Mouse (Mus musculus) liver, embryonic 11.5 days (tissue): ENCODE measurements around the gene Psmd7. TPM values are rescaled to one million over a fixed set of nuclear protein-coding genes. Genes with fewer than 3 reads are reported as not detected.

ENCODE experiments used
- ATAC-seq: fragments of 200-750 bp; cut with Nextera tagmentation; replicated peaks from 2 replicates; pipeline ENCODE4 v1.8.0; 2017; ENCODE audit warnings: moderate number of reproducible peaks, mild to moderate bottlenecking, moderate TSS enrichment, moderate library complexity; ENCODE audit not compliant: low FRiP score
- DNase-seq: peaks from one replicate; pipeline ENCODE4 v3.0.0-alpha.2; 2017; ENCODE audit warnings: low spot score
- H3K27ac ChIP-seq: fragments of 300-500 bp; sonication (generic); 2 replicates; pipeline ENCODE4 v1.5.1; 2014; ENCODE audit warnings: mild to moderate bottlenecking, low read depth, low read length, control low read depth
- H3K27me3 ChIP-seq: fragments of 300-500 bp; sonication (generic); replicated peaks from 2 replicates; pipeline ENCODE4 v1.6.1; 2014; ENCODE audit warnings: low read length, mixed read lengths; ENCODE audit not compliant: control insufficient read depth, insufficient read depth
- H3K36me3 ChIP-seq: fragments of 300-500 bp; sonication (generic); 2 replicates; pipeline ENCODE4 v1.6.1; 2014; ENCODE audit warnings: mild to moderate bottlenecking, low read length, moderate library complexity, mixed read lengths; ENCODE audit not compliant: control insufficient read depth, insufficient read depth
- H3K4me1 ChIP-seq: fragments of 300-500 bp; sonication (generic); replicated peaks from 2 replicates; pipeline ENCODE4 v1.6.1; 2014; ENCODE audit warnings: low read length, mixed read lengths; ENCODE audit not compliant: control insufficient read depth, insufficient read depth
- H3K4me2 ChIP-seq: fragments of 300-500 bp; sonication (generic); 2 replicates; pipeline ENCODE4 v1.6.1; 2014; ENCODE audit warnings: mild to moderate bottlenecking, control low read depth, moderate library complexity
- H3K4me3 ChIP-seq: fragments of 300-500 bp; sonication (generic); 2 replicates; pipeline ENCODE4 v1.5.1; 2014; ENCODE audit warnings: low read depth, low read length, control low read depth
- H3K9ac ChIP-seq: fragments of 300-500 bp; sonication (generic); 2 replicates; pipeline ENCODE4 v1.6.1; 2014; ENCODE audit warnings: low read depth, low read length, control low read depth
- H3K9me3 ChIP-seq: fragments of 300-500 bp; sonication (generic); 2 replicates; pipeline ENCODE4 v1.6.1; 2016; ENCODE audit warnings: low read length, inconsistent platforms, mixed read lengths; ENCODE audit not compliant: control insufficient read depth
- WGBS: fragments of 180-500 bp; shearing (Covaris S2); extraction: QIAGEN DNeasy Blood & Tissue Kit; methylation state at CpG from one replicate; pipeline ENCODE4 v1.1.7; 2014; 5-methylcytosine and 5-hydroxymethylcytosine counted together
- polyA plus RNA-seq: library from polyadenylated mRNA; unstranded; fragments of >200 nt; fragmentation: Nextera tagmentation; extraction: Ambion mirVana; gene quantifications from 2 replicates; pipeline ENCODE4 v1.2.1, GENCODE M21; 2014

Gene Psmd7
- polyA plus RNA-seq, 1 experiment from 2014 or later, result 365 TPM

DNA sequence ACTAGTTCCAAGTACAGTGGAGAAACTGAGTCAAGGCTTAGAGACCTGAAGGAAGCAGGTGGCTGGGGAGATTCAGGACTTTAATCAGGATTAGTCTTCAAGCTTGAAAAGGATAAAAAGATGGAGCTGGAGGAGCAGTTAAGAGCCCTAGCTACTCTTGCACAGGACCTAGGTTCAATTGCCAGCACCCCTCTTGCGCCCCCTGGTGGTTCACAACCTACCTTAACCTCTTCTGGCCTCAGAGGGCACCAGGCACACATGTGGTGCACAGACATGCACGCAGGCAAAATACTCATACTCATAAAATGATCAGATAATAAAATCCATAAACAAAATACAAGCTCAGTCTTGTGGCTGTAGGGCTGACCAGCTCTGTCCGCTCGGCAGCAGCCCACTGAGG lies 15.8 kb downstream of the Psmd7 start:
- Histone ChIP-seq H3K36me3 (no peaks in the 10 kb centered on the region), H3K4me3 (no peak overlapping the region), H3K4me1 (peaks cover 3% of the 10 kb centered on the region), H3K9me3 (no peaks in the 10 kb centered on the region), H3K4me2 (no peak overlapping the region), H3K27ac (no peak overlapping the region), H3K27me3 (no peaks in the 10 kb centered on the region), H3K9ac (no peak overlapping the region)
- DNase-seq (peak; percentile 76), ATAC-seq (peak; percentile 61; the same call in 1 of the 2 replicates)
- WGBS, result 52% methylated on average over 4 of the region's 4 CpGs

DNA sequence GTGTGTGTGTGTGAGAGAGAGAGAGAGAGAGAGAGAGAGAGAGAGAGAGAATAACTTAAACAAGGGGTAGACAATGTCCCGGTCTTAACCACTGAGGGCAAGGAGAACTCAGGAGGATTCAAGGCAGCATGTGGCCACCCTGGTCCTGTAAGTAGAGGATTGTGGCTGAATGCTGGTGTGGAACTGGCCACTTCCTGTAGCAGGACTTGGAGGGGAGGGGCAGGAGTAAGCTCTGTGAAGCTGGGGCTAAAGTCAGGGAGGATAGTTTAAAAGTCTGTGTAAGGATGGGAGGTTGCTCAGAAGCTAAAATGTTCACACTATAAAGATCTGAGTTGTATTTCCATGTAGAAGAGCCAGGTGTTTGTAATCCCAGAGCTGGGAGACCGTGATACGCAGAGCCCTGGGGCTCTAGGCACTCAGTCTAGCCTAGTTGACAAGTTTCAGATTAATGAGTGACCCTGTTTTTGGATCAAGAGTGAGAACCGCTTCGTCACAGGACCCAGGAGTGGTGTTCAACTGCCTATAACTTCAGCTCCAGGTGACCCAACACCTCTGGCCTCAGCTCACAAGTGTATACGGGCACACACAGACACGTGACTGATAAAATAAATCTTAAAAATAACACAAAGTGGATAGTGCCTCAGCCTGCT lies 16.7 kb downstream of the Psmd7 start:
- 75% methylated on average over 7 of the region's 7 CpGs for WGBS
- no peaks in the 10 kb centered on the region for H3K36me3 ChIP-seq
- no peak overlapping the region for H3K4me3 ChIP-seq
- ATAC-seq, result no peak
- peaks cover 3% of the 10 kb centered on the region; the same call in 1 of the 2 replicates for H3K4me1 ChIP-seq
- no peaks in the 10 kb centered on the region for H3K9me3 ChIP-seq
- H3K27ac ChIP-seq, result no peak overlapping the region
- no peak overlapping the region for H3K4me2 ChIP-seq
- no peaks in the 10 kb centered on the region for H3K27me3 ChIP-seq
- H3K9ac ChIP-seq, result no peak overlapping the region
- no peak for DNase-seq

DNA sequence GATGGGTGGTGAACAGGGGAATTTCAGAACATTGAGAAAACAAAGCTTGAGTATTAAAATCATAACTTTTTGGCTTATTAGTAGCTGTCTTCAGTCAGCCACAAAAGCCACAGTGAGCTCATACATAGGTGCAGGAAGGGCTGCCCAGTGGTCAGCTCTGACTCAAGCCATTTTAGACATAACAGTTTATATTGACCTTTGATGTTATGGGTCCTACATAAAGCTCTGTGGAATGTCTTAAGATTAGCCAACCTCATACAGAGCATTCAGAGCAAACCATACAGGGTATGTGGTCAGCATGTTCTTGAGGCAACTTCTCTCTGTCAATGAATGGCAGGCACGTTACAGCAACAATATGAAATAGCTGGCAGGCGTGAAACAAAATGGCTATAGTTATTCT lies 17.2 kb downstream of the Psmd7 start:
- no peak overlapping the region for H3K27ac ChIP-seq
- H3K9me3 ChIP-seq, result no peaks in the 10 kb centered on the region
- ATAC-seq (no peak), DNase-seq (no peak)
- no peak overlapping the region for H3K4me3 ChIP-seq
- H3K4me1 ChIP-seq, result no peaks in the 10 kb centered on the region; the same call in 1 of the 2 replicates
- H3K36me3 ChIP-seq, result no peaks in the 10 kb centered on the region
- 79% methylated on average over 2 of the region's 2 CpGs for WGBS
- H3K9ac ChIP-seq, result no peak overlapping the region
- no peak overlapping the region for H3K4me2 ChIP-seq
- H3K27me3 ChIP-seq, result no peaks in the 10 kb centered on the region

DNA sequence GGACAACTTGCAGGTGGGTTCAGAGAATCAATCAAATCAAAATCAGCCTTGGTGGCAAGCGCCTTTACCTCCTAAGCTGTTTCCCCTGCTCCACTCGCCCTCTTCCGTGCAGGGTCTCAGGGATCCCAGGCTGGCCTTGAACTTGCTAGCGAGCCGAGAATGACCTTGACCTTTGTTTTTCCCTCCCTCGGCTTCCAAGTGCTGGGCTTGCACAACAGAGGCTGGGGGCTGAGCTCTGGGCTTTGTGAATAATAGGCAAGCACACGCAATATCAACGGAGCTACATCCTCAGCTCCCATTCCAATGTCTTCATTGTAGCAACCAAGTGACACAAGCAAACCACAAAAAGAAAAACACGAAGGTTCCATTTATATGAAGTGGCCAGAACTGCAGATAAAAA lies 26.1 kb downstream of the Psmd7 start:
- Histone ChIP-seq H3K36me3 (no peaks in the 10 kb centered on the region; the same call in 1 of the 2 replicates), H3K9me3 (no peaks in the 10 kb centered on the region), H3K27me3 (no peaks in the 10 kb centered on the region), H3K4me3 (no peak overlapping the region), H3K9ac (no peak overlapping the region), H3K4me1 (no peaks in the 10 kb centered on the region; the same call in 1 of the 2 replicates), H3K4me2 (no peak overlapping the region), H3K27ac (no peak overlapping the region)
- ATAC-seq (no peak), DNase-seq (no peak)
- 67% methylated on average over 9 of the region's 9 CpGs for WGBS

DNA sequence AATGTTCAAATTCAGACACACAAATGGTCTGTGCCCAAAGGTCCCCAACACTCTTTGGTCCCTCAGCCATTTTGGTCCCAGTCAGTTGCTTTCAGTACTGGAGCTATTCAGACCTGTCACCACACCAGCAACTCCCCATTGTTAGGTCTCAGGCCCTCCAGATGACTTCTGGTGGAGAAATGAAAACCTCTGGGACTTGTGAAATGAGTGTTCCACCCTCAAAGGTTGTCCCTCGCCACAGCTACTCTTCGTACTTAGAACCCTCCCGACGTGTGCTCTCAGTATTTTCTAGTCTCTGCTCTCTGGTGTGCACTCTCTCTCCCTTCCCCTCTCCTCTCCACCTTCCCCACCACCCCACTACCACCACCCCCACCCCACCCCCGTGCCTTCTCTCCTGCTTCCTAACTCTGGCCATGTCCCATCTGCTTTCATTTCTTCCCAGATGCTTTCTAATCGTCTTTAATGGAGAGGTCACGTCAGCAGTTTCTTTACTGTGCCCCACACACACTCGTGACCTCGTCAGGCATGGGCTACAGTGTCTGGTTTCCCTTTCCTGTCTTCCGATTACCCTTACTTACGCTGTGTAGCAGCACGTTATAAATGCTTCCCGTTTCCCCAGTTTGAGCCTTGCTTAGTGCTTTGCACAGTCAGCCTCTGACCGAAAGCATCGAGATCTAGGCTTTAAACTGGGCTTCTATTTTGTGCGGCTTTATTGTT lies 27.3 kb downstream of the Psmd7 start:
- 38% methylated on average over 16 of the region's 16 CpGs for WGBS
- peak overlapping the region; percentile 37; the same call in 1 of the 2 replicates for H3K9ac ChIP-seq
- H3K36me3 ChIP-seq, result no peaks in the 10 kb centered on the region; the same call in 1 of the 2 replicates
- H3K27ac ChIP-seq, result 0 out of 2 replicates have a peak overlapping the region, but pooled peaks have one; percentile 19
- H3K27me3 ChIP-seq, result no peaks in the 10 kb centered on the region
- ATAC-seq, result no peak
- H3K4me1 ChIP-seq, result no peaks in the 10 kb centered on the region; the same call in 1 of the 2 replicates
- 0 out of 2 replicates have a peak overlapping the region, but pooled peaks have one; percentile 3 for H3K4me3 ChIP-seq
- H3K4me2 ChIP-seq, result peak overlapping the region; percentile 39
- H3K9me3 ChIP-seq, result no peaks in the 10 kb centered on the region
- DNase-seq, result no peak

DNA sequence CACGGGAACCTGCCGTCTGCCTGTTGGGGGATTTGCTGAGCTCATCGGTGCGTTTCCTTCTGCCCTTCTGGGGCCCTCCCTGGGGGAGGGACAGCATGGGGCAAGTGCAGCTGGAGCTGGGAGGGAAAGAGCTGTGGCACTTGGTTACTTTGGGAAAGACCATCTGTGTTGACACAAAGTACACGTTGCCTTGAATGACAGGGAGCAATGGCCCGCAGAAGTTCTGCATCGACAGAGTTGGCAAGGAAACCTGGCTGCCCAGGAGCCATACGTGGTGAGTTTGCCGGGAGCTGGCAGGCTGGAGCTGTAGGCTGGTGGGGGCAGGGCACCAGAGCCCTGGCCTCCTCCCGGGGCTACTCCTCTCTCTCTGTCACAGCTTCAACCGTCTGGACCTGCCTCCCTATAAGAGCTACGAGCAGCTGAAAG lies 31.7 kb downstream of the Psmd7 start:
- Histone ChIP-seq H3K36me3 (no peaks in the 10 kb centered on the region; the same call in 1 of the 2 replicates), H3K4me3 (no peak overlapping the region), H3K27me3 (no peaks in the 10 kb centered on the region), H3K4me2 (no peak overlapping the region), H3K4me1 (no peaks in the 10 kb centered on the region; the same call in 1 of the 2 replicates), H3K9me3 (no peaks in the 10 kb centered on the region), H3K9ac (no peak overlapping the region), H3K27ac (no peak overlapping the region)
- 60% methylated on average over 12 of the region's 12 CpGs for WGBS
- DNase-seq (no peak), ATAC-seq (no peak)

DNA sequence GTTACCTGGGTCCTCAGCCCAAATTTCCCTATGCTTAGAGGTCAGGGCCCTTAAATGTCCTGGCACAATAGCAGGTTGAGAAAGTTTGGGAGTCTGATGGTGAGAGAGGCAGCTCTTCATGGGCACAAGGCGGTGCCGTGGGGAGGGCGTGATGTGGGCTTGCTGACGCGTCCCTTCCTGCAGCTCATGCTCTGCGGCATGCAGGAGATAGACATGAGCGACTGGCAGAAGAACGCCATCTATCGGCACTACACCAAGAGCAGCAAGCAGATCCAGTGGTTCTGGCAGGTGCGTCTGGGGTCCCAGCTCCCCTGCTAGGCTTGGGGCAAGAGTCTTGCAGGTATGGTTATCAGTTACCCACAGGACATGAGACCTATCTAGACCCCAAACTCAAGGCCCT lies 33.0 kb downstream of the Psmd7 start:
- ATAC-seq (no peak), DNase-seq (no peak)
- Histone ChIP-seq H3K9me3 (no peaks in the 10 kb centered on the region), H3K27me3 (no peaks in the 10 kb centered on the region), H3K27ac (no peak overlapping the region), H3K36me3 (no peaks in the 10 kb centered on the region; the same call in none of the 2 replicates), H3K9ac (no peak overlapping the region), H3K4me2 (no peak overlapping the region), H3K4me3 (no peak overlapping the region), H3K4me1 (no peaks in the 10 kb centered on the region)
- WGBS, result 79% methylated on average over 10 of the region's 10 CpGs

DNA sequence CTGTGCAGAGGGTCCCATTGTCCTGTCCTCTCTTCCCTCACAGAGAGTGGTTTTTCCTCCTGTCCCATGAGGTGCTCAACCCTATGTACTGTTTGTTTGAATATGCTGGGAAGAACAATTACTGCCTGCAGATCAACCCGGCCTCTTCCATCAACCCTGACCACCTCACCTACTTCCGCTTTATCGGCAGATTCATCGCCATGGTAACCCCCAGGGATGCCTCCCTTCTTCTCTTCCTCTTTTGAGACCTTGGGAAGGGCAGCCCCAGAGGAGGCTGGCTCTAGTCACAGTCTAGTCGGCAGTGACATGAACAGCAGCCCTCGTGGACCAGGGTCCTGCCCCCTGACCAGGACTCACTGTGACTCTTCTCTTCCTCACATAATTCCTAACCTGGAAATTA lies 36.0 kb downstream of the Psmd7 start:
- DNase-seq (no peak), ATAC-seq (no peak)
- Histone ChIP-seq H3K9me3 (no peaks in the 10 kb centered on the region), H3K27ac (no peak overlapping the region), H3K4me3 (no peak overlapping the region), H3K4me2 (no peak overlapping the region), H3K4me1 (no peaks in the 10 kb centered on the region), H3K36me3 (peaks cover 5% of the 10 kb centered on the region; the same call in 1 of the 2 replicates), H3K27me3 (no peaks in the 10 kb centered on the region), H3K9ac (no peak overlapping the region)
- WGBS, result 39% methylated on average over 6 of the region's 6 CpGs
